Mouse (Mus musculus) urinary bladder, postnatal 36 days (tissue): ENCODE results near the gene Olfr323.

Experiments
- DNase-seq, 2 experiments: peaks; one replicate each; pipeline ENCODE4 v3.0.0; 2022; ENCODE audit warnings: low spot score in 2 of 2, mixed read lengths in 1 of 2

Olfr323 gene

DNA sequence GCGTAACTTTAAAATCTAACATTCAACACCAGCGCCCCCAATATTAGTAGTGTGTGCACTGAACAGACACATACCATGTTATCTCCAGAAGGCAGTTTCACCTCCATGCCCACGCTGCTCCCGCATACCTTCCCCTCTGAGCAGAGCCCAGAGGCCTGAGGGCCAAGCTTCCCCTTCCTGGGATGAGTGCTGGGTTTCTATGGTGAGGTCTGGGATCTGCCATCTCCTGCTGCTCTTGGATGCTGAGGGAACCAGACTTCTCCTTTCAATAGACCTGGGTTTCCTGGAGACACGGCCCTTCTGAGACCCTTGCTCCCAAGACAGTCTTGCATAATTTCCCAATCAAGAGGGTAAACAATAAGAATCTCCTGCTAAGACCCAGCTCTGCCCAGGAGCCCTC is at the start of gene Olfr323:
Olfr323 (minus strand) TSS at position 101 of the 400 bp plus-strand sequence.
- DNase-seq = no peak

DNA sequence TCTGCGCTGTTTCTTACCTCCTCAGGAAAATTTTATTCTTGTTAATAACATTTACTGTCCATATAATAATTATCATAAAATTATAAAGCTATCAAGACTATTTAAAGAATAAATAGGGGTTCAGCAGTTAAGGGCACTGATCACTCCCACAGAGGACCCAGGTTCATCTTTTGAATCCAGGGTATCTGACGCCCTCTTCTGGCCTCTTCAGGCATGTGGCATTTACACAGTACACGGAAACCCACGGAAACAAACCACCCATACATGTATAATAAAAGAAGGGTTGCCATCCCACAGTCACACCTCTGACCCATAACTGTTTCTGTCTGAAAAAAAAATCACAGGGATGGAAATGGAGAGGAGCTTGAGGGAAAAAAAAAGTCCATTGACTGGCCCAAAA is 41.5 kb upstream of the Olfr323 start:
- DNase-seq = no peak

GRCm38 (mm10) chr11:58669252-58669651 is 39.0 kb upstream of the Olfr323 start:
- DNase-seq = no peak

- DNase-seq = no peak
These were observed 28.3 kb upstream of the Olfr323 start, which contains the start of gene Olfr322 for GRCm38 (mm10) chr11:58658596-58658995. Gene Olfr322, plus strand, starts transcription at chr11:58658782.

- no peak for DNase-seq
These were observed 24.9 kb upstream of the Olfr323 start for GRCm38 (mm10) chr11:58655151-58655550.

DNA sequence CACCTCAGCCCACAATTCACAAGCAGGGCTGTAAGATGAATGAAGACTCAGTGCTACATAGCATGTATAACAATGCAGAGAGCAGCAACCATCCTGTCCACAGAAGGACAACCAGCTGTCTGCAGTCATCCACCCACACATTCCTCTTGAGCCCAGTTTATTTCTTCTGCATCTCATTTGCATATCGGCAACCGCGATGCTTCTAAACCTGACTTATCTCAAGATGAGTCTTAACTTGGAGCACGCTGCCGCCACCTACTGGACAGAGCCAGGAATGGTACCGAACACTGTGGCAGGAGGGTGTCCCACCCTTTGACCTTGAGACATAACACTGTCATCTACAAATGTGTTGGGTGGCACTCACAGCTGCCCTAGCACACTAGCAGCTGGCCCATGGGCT is 13.0 kb upstream of the Olfr323 start:
- no peak for DNase-seq

- DNase-seq = no peak
These were observed 11.5 kb upstream of the Olfr323 start for GRCm38 (mm10) chr11:58641638-58642358.

GRCm38 (mm10) chr11:58641057-58641456 is 10.8 kb upstream of the Olfr323 start:
- DNase-seq = no peak

DNA sequence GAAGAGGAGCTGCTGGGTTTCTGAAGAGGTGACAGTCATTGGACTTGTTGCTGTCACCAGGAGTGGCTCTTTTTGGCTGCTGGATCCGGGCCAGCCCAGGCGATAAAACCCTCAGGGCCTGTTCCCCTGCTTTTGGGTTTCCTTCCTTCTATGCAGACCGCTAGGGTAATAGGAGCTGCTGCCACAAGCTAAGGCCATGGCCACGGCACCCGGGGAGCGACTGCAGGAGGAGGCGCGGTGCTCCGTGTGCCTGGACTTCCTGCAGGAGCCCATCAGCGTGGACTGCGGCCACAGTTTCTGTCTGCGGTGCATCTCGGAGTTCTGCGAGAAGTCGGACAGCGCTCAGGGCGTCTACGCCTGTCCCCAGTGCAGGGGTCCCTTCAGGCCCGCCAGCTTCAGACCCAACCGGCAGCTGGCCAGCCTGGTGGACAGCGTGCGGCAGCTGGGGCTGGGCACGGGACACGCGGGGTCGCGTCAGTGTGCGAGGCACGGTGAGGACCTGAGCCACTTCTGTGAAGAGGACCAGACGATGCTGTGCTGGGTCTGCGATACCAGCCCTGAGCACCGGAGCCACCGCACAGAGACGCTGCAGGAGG is 10.1 kb upstream of the Olfr323 start, which contains the start of gene Trim58:
Trim58 (plus strand) TSS at position 194 of the 596 bp plus-strand sequence.
- DNase-seq = peak in 1 of 2 experiments; percentile 8

DNA sequence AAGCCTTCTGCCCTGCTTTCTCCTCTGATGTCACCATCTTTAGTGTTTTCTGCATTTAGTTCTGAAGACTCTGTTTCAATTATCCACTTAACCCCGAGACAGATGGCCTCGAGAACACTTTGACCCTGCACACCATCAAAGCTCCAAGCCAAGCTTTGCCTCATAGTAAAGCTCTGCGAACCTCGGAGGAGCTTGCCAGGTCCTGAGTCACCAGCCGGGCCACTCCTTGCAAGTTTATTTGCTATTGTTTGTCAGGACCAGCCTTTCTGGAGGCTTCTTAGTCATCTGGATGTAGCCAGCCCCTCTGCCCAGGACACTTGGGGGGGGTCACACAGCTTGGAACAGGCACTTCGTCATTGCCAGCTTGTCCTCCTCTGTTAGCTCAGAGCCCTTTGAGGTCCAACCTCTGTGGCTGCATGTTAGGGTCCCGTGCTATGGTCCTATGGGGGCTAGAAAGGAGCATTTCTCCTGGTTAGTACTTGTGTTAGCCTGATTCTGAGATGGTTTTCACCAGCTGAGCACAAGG is 7.9 kb upstream of the Olfr323 start:
- peak; percentile 57 to 75 for DNase-seq

GRCm38 (mm10) chr11:58636376-58636977 is 6.2 kb upstream of the Olfr323 start:
- DNase-seq = peak in 1 of 2 experiments; percentile 40

DNA sequence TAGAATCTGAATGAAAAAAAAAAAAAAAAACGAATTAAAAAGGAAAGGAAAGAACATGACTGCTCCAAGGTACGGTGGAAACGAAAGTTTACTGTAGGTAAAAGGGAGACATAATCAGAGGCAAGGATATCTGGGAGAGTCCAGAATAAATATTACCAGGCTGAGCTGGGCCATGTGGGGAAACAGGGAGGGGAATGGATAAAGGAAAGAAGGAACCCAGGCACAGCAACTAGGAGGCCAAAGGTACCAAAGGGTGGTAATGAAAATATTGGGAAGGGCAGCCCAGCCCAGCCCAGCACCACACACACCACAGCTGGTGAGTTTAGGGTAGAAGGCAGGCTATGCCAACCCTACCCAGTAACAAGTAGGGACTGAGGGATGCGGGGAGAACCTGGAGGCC is 4.6 kb upstream of the Olfr323 start:
- no peak for DNase-seq

DNA sequence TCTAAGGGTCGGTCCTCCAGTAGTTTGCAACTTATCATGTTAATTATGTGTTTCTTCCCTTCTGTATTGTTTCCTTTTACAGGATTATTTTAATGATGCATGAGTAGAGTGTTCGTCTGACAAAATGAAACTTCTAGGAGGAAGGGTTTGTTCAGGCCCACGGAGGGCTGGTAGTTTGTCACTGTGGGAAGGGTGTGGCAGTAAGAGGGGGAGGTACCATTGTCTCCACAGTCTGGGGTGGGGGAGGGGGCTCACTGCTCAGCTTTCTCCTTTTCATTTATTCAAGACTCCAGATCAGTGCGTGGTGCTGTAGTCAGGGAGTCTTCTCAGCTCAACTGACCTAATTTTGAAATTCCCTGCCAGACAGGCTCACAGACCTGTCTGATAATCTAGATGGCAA is 4.2 kb downstream of the Olfr323 start:
- no peak for DNase-seq

- no peak for DNase-seq
These were observed 11.5 kb downstream of the Olfr323 start for GRCm38 (mm10) chr11:58618793-58619192.

DNA sequence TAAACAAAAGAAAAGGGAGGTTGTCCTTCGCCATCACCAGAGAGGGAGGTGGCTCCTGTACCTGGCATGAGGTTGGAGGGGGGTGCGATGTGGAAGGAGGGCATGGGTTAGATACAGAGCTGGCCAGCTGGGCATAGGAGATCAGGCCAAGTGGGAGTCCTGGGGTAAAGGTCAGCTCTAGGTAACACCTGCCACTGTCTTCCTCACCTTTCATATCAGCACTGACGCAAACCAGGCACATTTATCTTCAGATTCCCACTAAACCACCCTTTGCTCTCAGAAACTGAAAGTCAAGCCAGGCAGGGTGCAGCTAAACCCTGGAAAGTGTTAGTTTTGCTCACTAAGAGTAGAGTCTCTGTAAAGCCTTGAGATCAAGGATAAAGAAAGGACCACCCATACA is 11.9 kb downstream of the Olfr323 start:
- DNase-seq = no peak

GRCm38 (mm10) chr11:58615975-58616374 is 14.3 kb downstream of the Olfr323 start, which contains the start of gene 2210407C18Rik:
Gene 2210407C18Rik, minus strand, starts transcription at chr11:58616075.
- no peak for DNase-seq

DNA sequence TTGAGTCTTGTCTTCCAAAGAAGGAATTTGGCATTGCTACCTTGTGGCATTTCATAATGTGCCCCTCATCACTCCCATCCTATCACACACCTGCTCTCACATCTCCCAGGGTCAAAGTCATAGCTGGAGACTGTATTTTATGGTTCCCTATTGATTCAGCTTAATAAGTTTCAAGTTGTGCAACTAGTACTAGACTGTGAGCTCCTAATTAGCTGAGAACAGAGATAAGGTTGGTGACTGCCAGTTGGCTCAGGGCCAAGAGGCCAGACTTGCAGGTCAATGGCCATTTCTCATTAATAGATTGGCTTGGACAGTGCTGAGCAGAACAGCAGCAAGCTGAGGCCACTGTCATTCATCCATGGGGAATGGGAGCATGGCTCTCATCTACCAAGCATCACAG is 15.8 kb downstream of the Olfr323 start:
- DNase-seq = no peak

DNA sequence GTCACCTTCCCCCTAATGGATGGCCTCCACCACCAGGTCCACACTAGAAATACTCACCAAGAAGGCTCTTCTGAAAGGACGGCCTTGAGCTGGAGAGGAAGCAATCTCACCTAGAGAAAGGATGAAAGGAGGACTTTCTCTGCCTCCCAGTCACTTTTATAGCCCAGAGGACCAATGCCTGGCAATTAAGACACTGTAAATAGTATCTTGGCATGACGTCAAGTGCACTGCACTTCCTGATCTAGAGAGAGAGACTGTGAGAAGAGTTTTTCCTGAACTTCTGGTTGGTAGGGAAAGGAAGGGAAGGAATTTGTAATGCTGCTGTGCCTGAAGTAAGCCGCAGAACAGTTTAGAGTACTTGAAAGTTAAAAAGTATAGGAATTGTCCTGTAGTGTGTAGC is 16.9 kb downstream of the Olfr323 start:
- DNase-seq = no peak

DNA sequence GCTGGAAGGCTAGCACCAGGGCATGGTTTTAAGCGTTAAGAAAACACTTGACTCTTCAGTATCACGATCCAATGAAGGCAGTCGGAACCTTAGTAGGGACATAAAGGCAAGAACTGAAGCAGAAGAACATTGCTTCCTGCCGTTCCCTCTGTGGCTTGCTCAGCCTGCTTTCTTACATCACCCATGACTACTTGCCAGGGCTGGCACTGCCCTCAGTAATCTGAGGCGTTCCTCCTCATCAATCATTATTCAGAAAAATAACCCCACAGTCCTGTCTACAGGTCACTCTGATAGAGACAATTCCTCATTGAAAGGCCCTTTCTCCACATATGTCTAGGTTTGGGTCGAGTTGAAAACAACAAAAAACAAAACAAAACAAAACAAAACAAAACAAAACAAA is 23.3 kb downstream of the Olfr323 start:
- DNase-seq = no peak

DNA sequence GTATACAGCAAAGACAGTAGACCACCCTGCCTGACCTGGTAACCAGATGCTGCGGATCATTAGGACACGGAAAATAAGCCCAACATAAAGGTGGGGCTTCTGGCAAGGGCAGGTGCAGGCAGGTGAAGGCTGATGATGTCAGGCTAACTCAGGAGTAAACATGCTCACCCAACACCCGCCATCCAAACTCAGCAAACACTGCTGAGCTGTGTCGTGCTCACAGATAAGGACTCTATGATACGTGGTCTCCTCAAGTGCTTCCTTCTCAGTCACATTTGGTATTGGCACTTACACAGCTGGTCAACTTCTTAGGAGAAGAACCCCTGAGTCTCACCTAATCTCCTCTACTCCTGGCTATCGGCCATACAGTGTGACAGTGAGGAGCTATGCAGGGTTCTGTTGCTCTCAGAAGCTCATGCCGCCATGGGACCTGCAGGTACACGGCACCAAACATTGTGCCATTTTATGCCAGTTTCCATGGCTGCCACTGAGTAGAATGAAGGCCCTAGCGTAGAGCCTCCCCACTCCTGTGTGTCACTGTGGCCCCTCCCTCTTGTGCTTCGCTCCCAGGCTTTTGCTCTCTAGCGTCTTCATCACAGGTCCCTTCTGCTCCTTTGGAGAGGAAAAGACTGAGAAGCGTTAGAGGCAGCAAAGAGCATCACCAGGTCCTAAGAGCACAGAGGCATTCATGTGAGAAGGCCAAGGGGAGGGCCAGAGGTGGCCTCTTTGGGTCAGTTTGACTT is 24.0 kb downstream of the Olfr323 start:
- peak in 1 of 2 experiments; percentile 16 for DNase-seq

DNA sequence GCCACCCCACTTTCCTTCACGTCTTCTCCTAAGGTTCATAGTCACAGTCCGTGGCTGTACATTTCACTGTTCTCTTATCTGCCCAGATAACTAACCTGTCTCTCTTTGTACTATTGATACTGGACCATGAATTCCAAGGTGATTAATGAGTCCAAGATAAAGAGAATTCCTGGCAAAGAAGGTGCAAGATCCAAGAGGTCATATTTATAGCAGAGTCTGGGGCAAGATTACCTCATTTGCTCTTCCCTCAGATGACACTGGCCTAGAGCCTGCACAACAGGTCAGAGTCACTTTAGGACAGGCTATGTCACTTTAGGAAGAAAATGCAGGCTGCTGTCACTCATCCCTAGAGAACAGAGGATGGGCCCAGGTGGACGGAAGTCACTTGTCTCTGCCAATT is 25.1 kb downstream of the Olfr323 start:
- no peak for DNase-seq

DNA sequence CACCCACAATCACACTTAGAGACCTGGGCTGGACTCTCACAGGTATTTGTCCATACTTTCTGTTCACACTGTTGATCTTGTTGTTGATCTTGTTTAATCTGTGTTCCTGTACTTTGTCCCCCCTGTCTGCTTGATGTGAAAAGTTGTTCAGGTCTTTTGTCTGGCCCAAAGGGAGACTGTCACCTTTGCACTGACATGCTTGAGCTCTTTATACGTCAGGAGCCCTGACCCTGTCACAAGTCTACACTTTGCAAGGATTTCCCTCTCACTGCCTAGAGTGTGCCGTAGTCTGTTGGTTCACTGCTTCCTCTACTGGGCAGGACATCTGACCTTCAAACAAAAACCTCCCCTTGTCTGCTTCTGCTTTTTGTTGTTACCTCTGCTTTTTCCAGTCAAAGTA is 25.6 kb downstream of the Olfr323 start:
- DNase-seq = no peak
